Mouse (Mus musculus) lung, postnatal 0 days (tissue): Measurements from ENCODE around the gene C3ar1.

Experiments used
- CTCF ChIP-seq: IDR thresholded peaks from 2 replicates; pipeline ENCODE4 v1.5.1; 2016; ENCODE audit warnings: antibody characterized with exemption, mild to moderate bottlenecking
- EP300 ChIP-seq: IDR thresholded peaks from 2 replicates; pipeline ENCODE4 v1.6.1; 2016; ENCODE audit warnings: antibody characterized with exemption, mild to moderate bottlenecking, control low read depth

DNA sequence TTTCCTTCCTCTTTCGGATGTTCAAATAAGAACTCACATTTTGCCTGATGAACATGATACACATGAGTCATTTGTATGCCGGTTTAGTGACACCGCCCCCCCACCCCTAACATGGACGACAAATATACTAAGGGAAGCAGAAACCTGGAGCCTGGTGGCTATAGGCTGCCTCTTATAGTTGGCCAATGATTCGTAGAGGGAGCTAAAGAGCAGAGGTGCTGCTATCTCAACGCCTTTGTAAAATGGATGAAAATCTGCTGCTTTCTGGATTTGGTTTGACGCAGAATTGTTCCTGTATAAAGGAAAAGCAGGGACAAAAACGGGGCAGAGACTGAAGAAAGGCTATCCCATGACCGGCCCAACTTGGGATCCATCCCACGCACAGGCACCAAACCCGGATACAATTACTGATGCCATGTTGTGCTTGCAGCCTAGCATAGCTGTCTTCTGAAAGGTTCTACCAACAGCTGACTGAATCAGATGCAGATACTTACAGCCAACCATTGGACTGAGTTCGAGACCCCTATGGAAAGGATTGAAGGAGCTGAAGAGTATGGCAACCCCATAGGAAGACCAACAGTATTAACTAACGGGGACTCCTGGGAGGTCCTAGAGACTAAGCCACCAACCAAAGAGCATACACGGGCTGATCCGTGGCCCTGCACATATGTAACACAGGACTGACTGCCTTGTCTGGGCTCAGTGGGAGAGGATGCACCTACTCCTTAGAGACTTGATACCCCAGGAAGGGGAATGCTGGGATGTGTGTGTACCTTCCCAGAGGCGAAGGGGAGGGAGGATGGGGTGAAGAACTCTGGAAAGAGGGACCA lies 44.0 kb downstream of the C3ar1 start:
- TF ChIP-seq CTCF: peak; percentile 57
- TF ChIP-seq EP300: no peak; the same call in 1 of the 2 replicates
